Mouse (Mus musculus) T-helper 1 cell (primary cell): ENCODE results near the gene Klc3.

Source experiments
- in situ Hi-C: fragments of 300-600 bp; cut with MboI, MseI; formaldehyde crosslinking; loops from one replicate; pipeline ENCODE4 v1.15.1; 2025; ENCODE audit warnings: high pct_unique_total_duplicates

Klc3 gene

GRCm38 (mm10) chr7:19409753-19410152, 5.8 kb upstream of the Klc3 start:
- in situ Hi-C loops = loop anchor here (5.0 kb wide), 1 partner anchor 88 kb away; no protein-coding TSS in a partner anchor

GRCm38 (mm10) chr7:19405417-19405816, 1.5 kb upstream of the Klc3 start:
- in situ Hi-C loops = no loop called here

GRCm38 (mm10) chr7:19404476-19404875, 572 bp upstream of the Klc3 start, which contains the start of gene Ckm:
Gene Ckm (plus strand): TSS chr7:19404776.
- in situ Hi-C loops = no loop called here

- in situ Hi-C loops = no loop called here
These were observed 1.3 kb downstream of the Klc3 start for GRCm38 (mm10) chr7:19402535-19403112.

- in situ Hi-C loops = no loop called here
These were observed 3.0 kb downstream of the Klc3 start for GRCm38 (mm10) chr7:19400946-19401345.

- in situ Hi-C loops = no loop called here
These were observed 4.2 kb downstream of the Klc3 start for GRCm38 (mm10) chr7:19399496-19400280.

GRCm38 (mm10) chr7:19394484-19394883, 9.4 kb downstream of the Klc3 start:
- in situ Hi-C loops = no loop called here

GRCm38 (mm10) chr7:19388699-19389413, 15.0 kb downstream of the Klc3 start:
- in situ Hi-C loops = no loop called here

- in situ Hi-C loops = no loop called here
These were observed 20.2 kb downstream of the Klc3 start for GRCm38 (mm10) chr7:19383708-19384107.

GRCm38 (mm10) chr7:19382166-19382541, 21.8 kb downstream of the Klc3 start:
- in situ Hi-C loops = no loop called here

GRCm38 (mm10) chr7:19381377-19382165, 22.3 kb downstream of the Klc3 start, which contains the start of gene Ercc2:
Gene Ercc2 (plus strand): TSS chr7:19382010.
- in situ Hi-C loops = no loop called here

- in situ Hi-C loops = no loop called here
These were observed 25.9 kb downstream of the Klc3 start for GRCm38 (mm10) chr7:19378049-19378448.

- in situ Hi-C loops = no loop called here
These were observed 27.9 kb downstream of the Klc3 start for GRCm38 (mm10) chr7:19376019-19376418.

GRCm38 (mm10) chr7:19375368-19375767, 28.5 kb downstream of the Klc3 start:
- in situ Hi-C loops = no loop called here

GRCm38 (mm10) chr7:19373367-19373766, 30.5 kb downstream of the Klc3 start:
- in situ Hi-C loops = no loop called here

GRCm38 (mm10) chr7:19369823-19370425, 34.0 kb downstream of the Klc3 start:
- in situ Hi-C loops = no loop called here

- in situ Hi-C loops = no loop called here
These were observed 35.5 kb downstream of the Klc3 start for GRCm38 (mm10) chr7:19368380-19368779.

- in situ Hi-C loops = no loop called here
These were observed 38.5 kb downstream of the Klc3 start for GRCm38 (mm10) chr7:19365376-19365775.

GRCm38 (mm10) chr7:19363881-19364280, 40.0 kb downstream of the Klc3 start:
- in situ Hi-C loops = no loop called here

- in situ Hi-C loops = no loop called here
These were observed 41.6 kb downstream of the Klc3 start for GRCm38 (mm10) chr7:19362276-19362675.

- in situ Hi-C loops = no loop called here
These were observed 42.2 kb downstream of the Klc3 start for GRCm38 (mm10) chr7:19361720-19362119.
